24 mouse cellular contexts compared by ENCODE assay signal in genomic region chr9:94210467-94211249, GRCm38 (mm10).
DNase-seq lines count a peak whose midpoint lies in the region; ATAC-seq and TF ChIP-seq lines count a peak whose summit lies in the region.
"Had no signal": no experiment of that assay in that cellular context is flagged by ENCODE, and none has a peak within 500 bp of the region (broad histone marks: within the 10 kb centered on the region; RNA-seq: fewer than 3 reads in every experiment).

No protein-coding gene starts in this region.

- H3K27me3 ChIP-seq in embryonic facial prominence, embryonic 11.5 days (ENCODE audit: control insufficient read depth, insufficient read depth, low read length) = no peaks in the 10 kb centered on the region
- no peaks in the 10 kb centered on the region for H3K27me3 ChIP-seq in embryonic facial prominence, embryonic 10.5 days (replicated peaks; ENCODE audit: low read depth, poor library complexity, severe bottlenecking)
- no peaks in the 10 kb centered on the region for H3K27me3 ChIP-seq in heart, embryonic 16.5 days (ENCODE audit: control insufficient read depth, insufficient read depth, low read length)
- no peaks in the 10 kb centered on the region for H3K27me3 ChIP-seq in intestine, postnatal 0 days (replicated peaks; ENCODE audit: control insufficient read depth, insufficient read depth, low read length)
- H3K27me3 ChIP-seq: hindbrain, embryonic 15.5 days; kidney, embryonic 15.5 days; limb, embryonic 13.5 days; liver, embryonic 15.5 days; neural tube, embryonic 12.5 days had no signal

- no peaks in the 10 kb centered on the region for H3K36me3 ChIP-seq in embryonic facial prominence, embryonic 11.5 days (replicated peaks; ENCODE audit: control insufficient read depth, insufficient read depth, low read depth, low read length)
- no peaks in the 10 kb centered on the region for H3K36me3 ChIP-seq in embryonic facial prominence, embryonic 10.5 days (replicated peaks)
- no peaks in the 10 kb centered on the region for H3K36me3 ChIP-seq in heart, embryonic 16.5 days (ENCODE audit: control insufficient read depth, insufficient read depth)
- no peaks in the 10 kb centered on the region for H3K36me3 ChIP-seq in intestine, postnatal 0 days (ENCODE audit: control insufficient read depth, insufficient read depth)
- H3K36me3 ChIP-seq: hindbrain, embryonic 15.5 days; kidney, embryonic 15.5 days; limb, embryonic 13.5 days; liver, embryonic 15.5 days; midbrain, embryonic 10.5 days; neural tube, embryonic 12.5 days had no signal

- ATAC-seq in embryonic facial prominence, embryonic 11.5 days (replicated peaks; ENCODE audit: insufficient number of reproducible peaks, low FRiP score, low TSS enrichment, low read depth) = no peak
- ATAC-seq in heart, embryonic 16.5 days (replicated peaks; ENCODE audit: extremely low read depth, insufficient read depth, low FRiP score) = peak; percentile 28; the same call in 1 of the 2 replicates
- no peak for ATAC-seq in intestine, postnatal 0 days
- ATAC-seq: intestine, embryonic 16.5 days had no signal

- H3K9ac ChIP-seq in embryonic facial prominence, embryonic 11.5 days (replicated peaks; ENCODE audit: low read length) = no peak overlapping the region
- H3K9ac ChIP-seq in heart, embryonic 16.5 days (ENCODE audit: low read length) = no peak overlapping the region
- no peak overlapping the region for H3K9ac ChIP-seq in intestine, postnatal 0 days (ENCODE audit: low read depth, low read length)
- H3K9ac ChIP-seq: hindbrain, embryonic 15.5 days; kidney, embryonic 15.5 days; limb, embryonic 13.5 days; liver, embryonic 15.5 days; neural tube, embryonic 12.5 days had no signal

- TF ChIP-seq CTCF in intestine, postnatal 0 days (IDR thresholded peaks at IDR 0.05; ENCODE audit: low read depth) = no peak

- WGBS in embryonic facial prominence, embryonic 11.5 days = 72% methylated on average over 9 of the region's 9 CpGs
- WGBS in embryonic facial prominence, embryonic 10.5 days = 82% methylated on average over 9 of the region's 9 CpGs
- WGBS in heart, embryonic 16.5 days = 38% methylated on average over 9 of the region's 9 CpGs
- 42% methylated on average over 9 of the region's 9 CpGs for whole genome bisulfite sequencing in intestine, postnatal 0 days

- no peak overlapping the region for H3K4me3 ChIP-seq in embryonic facial prominence, embryonic 11.5 days (ENCODE audit: low read depth, low read length)
- no peak overlapping the region for H3K4me3 ChIP-seq in embryonic facial prominence, embryonic 10.5 days
- H3K4me3 ChIP-seq in heart, embryonic 16.5 days (ENCODE audit: low read length) = no peak overlapping the region
- no peak overlapping the region for H3K4me3 ChIP-seq in intestine, postnatal 0 days (ENCODE audit: low read depth, low read length)
- H3K4me3 ChIP-seq: gastrocnemius, adult 2 months; hindbrain, embryonic 15.5 days; kidney, embryonic 15.5 days; limb, embryonic 13.5 days; liver, embryonic 15.5 days; midbrain, embryonic 10.5 days; neural tube, embryonic 12.5 days had no signal

- no peak overlapping the region for H3K4me2 ChIP-seq in embryonic facial prominence, embryonic 11.5 days (ENCODE audit: low read depth, low read length)
- peak overlapping the region; percentile 5; the same call in 1 of the 2 replicates for H3K4me2 ChIP-seq in heart, embryonic 16.5 days (ENCODE audit: low read depth, low read length)
- no peak overlapping the region for H3K4me2 ChIP-seq in intestine, postnatal 0 days (replicated peaks; ENCODE audit: low read depth)
- H3K4me2 ChIP-seq: hindbrain, embryonic 15.5 days; kidney, embryonic 15.5 days; limb, embryonic 13.5 days; liver, embryonic 15.5 days; neural tube, embryonic 12.5 days had no signal

- H3K4me1 ChIP-seq in embryonic facial prominence, embryonic 11.5 days (ENCODE audit: control insufficient read depth, insufficient read depth, low read length) = no peaks in the 10 kb centered on the region
- H3K4me1 ChIP-seq in embryonic facial prominence, embryonic 10.5 days = no peaks in the 10 kb centered on the region
- peaks cover 5% of the 10 kb centered on the region; the same call in 1 of the 2 replicates for H3K4me1 ChIP-seq in heart, embryonic 16.5 days (ENCODE audit: control insufficient read depth, insufficient read depth, low read length)
- no peaks in the 10 kb centered on the region for H3K4me1 ChIP-seq in intestine, postnatal 0 days (replicated peaks; ENCODE audit: control insufficient read depth, insufficient read depth, low read length)
- H3K4me1 ChIP-seq: hindbrain, embryonic 15.5 days; kidney, embryonic 15.5 days; limb, embryonic 13.5 days; liver, embryonic 15.5 days; midbrain, embryonic 10.5 days; neural tube, embryonic 12.5 days had no signal

- intact Hi-C loops in heart, postnatal 25 days (cut with DNase I) = loop anchor here (10.0 kb wide), 1 partner anchor 404 kb away; no protein-coding TSS in a partner anchor

- DNase-seq in embryonic facial prominence, embryonic 11.5 days (ENCODE audit: low spot score) = peak; percentile 1
- no peak for DNase-seq in embryonic facial prominence, embryonic 10.5 days (ENCODE audit: low spot score)
- DNase-seq in heart, postnatal 25 days (ENCODE audit: low spot score) = no peak
- peak; percentile 26 for DNase-seq in adipocyte (ENCODE audit: low spot score)
- DNase-seq in layer of hippocampus, adult 9-11 months = peak; percentile 46
- no peak for DNase-seq in gastrocnemius, postnatal 25 days
- DNase-seq: adrenal gland, adult 8-10 months; cerebellum, adult 11 months; cerebellum, postnatal 14 days; gastrocnemius, adult 2 months; heart, postnatal 36 days; kidney, postnatal 4 days; right cerebral cortex, postnatal 4 days had no signal

- no peaks in the 10 kb centered on the region for H3K9me3 ChIP-seq in embryonic facial prominence, embryonic 11.5 days (replicated peaks; ENCODE audit: control insufficient read depth, low read length)
- H3K9me3 ChIP-seq in embryonic facial prominence, embryonic 10.5 days = no peaks in the 10 kb centered on the region
- H3K9me3 ChIP-seq in heart, embryonic 16.5 days (replicated peaks; ENCODE audit: control insufficient read depth, low read length) = no peaks in the 10 kb centered on the region
- H3K9me3 ChIP-seq in intestine, postnatal 0 days (ENCODE audit: control insufficient read depth) = no peaks in the 10 kb centered on the region
- H3K9me3 ChIP-seq: hindbrain, embryonic 15.5 days; kidney, embryonic 15.5 days; limb, embryonic 13.5 days; liver, embryonic 15.5 days; midbrain, embryonic 10.5 days; neural tube, embryonic 12.5 days had no signal

- H3K27ac ChIP-seq in embryonic facial prominence, embryonic 11.5 days (replicated peaks; ENCODE audit: low read depth, low read length) = no peak overlapping the region
- no peak overlapping the region for H3K27ac ChIP-seq in embryonic facial prominence, embryonic 10.5 days (replicated peaks)
- peak overlapping the region; percentile 19 for H3K27ac ChIP-seq in heart, embryonic 16.5 days (ENCODE audit: low read length)
- H3K27ac ChIP-seq in intestine, postnatal 0 days (ENCODE audit: low read depth, low read length) = no peak overlapping the region
- H3K27ac ChIP-seq: gastrocnemius, adult 2 months; hindbrain, embryonic 15.5 days; kidney, embryonic 15.5 days; limb, embryonic 13.5 days; liver, embryonic 15.5 days; macrophage; midbrain, embryonic 10.5 days; neural tube, embryonic 12.5 days; stomach, postnatal 0 days had no signal

Comparison
In these comparisons a context has a peak if more than half of its experiments do, and no peak if none do; other contexts are left out.
1. DNase-seq: peak in embryonic facial prominence, embryonic 11.5 days (single experiment), adipocyte (single experiment) and layer of hippocampus, adult 9-11 months (single experiment); none in embryonic facial prominence, embryonic 10.5 days (single experiment), heart, postnatal 25 days (single experiment) and gastrocnemius, postnatal 25 days (single experiment).